Mouse (Mus musculus) limb, embryonic 11.5 days (tissue): ENCODE measurements around the gene Tmem256. TPM values are rescaled to one million over a fixed set of nuclear protein-coding genes. Genes with fewer than 3 reads are reported as not detected.

ENCODE experiments used
- ATAC-seq: fragments of 200-750 bp; cut with Nextera tagmentation; 2 replicates; pipeline ENCODE4 v1.8.0; 2017; ENCODE audit warnings: low read depth; ENCODE audit not compliant: insufficient number of reproducible peaks, low FRiP score, low TSS enrichment
- DNase-seq: peaks from one replicate; pipeline ENCODE4 v3.0.0-alpha.2; 2015; ENCODE audit warnings: low spot score
- H3K27ac ChIP-seq: fragments of 300-500 bp; sonication (generic); replicated peaks from 2 replicates; pipeline ENCODE4 v1.5.1; 2014; ENCODE audit warnings: low read depth, mild to moderate bottlenecking, low read length
- H3K27me3 ChIP-seq: fragments of 300-500 bp; sonication (generic); 2 replicates; pipeline ENCODE4 v1.6.1; 2014; ENCODE audit warnings: mild to moderate bottlenecking, low read length, mixed read lengths; ENCODE audit not compliant: control insufficient read depth, insufficient read depth
- H3K36me3 ChIP-seq: fragments of 300-500 bp; sonication (generic); 2 replicates; pipeline ENCODE4 v1.6.1; 2014; ENCODE audit warnings: mild to moderate bottlenecking, low read length, moderate library complexity, mixed read lengths; ENCODE audit not compliant: control insufficient read depth, insufficient read depth
- H3K4me1 ChIP-seq: fragments of 300-500 bp; sonication (generic); 2 replicates; pipeline ENCODE4 v1.6.1; 2014; ENCODE audit warnings: low read length, mixed read lengths; ENCODE audit not compliant: control insufficient read depth, insufficient read depth
- H3K4me2 ChIP-seq: fragments of 300-500 bp; sonication (generic); 2 replicates; pipeline ENCODE4 v1.6.1; 2014; ENCODE audit warnings: low read depth, mild to moderate bottlenecking, moderate library complexity; ENCODE audit not compliant: severe bottlenecking
- H3K4me3 ChIP-seq: fragments of 300-500 bp; sonication (generic); 2 replicates; pipeline ENCODE4 v1.5.1; 2014; ENCODE audit warnings: low read depth, low read length
- H3K9ac ChIP-seq: fragments of 300-500 bp; sonication (generic); 2 replicates; pipeline ENCODE4 v1.6.1; 2014; ENCODE audit warnings: mild to moderate bottlenecking, low read length
- H3K9me3 ChIP-seq: fragments of 300-500 bp; sonication (generic); 2 replicates; pipeline ENCODE4 v1.6.1; 2016; ENCODE audit warnings: low read length; ENCODE audit not compliant: control insufficient read depth
- WGBS: fragments of 180-500 bp; shearing (Covaris S2); extraction: QIAGEN DNeasy Blood & Tissue Kit; methylation state at CpG from one replicate; pipeline ENCODE4 v1.1.7; 2014; 5-methylcytosine and 5-hydroxymethylcytosine counted together
- polyA plus RNA-seq: library from polyadenylated mRNA; unstranded; fragments of >200 nt; fragmentation: Nextera tagmentation; extraction: Ambion mirVana; gene quantifications from 2 replicates; pipeline ENCODE4 v1.2.1, GENCODE M21; 2014

Tmem256 gene
- polyA plus RNA-seq, 1 experiment from 2014 or later = 285 TPM

- Histone ChIP-seq H3K27ac (no peak overlapping the region), H3K4me1 (peaks cover 12% of the 10 kb centered on the region), H3K9me3 (no peaks in the 10 kb centered on the region), H3K36me3 (no peaks in the 10 kb centered on the region), H3K9ac (peak overlapping the region; percentile 32; the same call in 1 of the 2 replicates), H3K27me3 (no peaks in the 10 kb centered on the region), H3K4me3 (peak overlapping the region; percentile 38), H3K4me2 (peak overlapping the region; percentile 83)
- no peak for DNase-seq
- no peak for ATAC-seq
- 54% methylated on average over 15 of the region's 15 CpGs for WGBS
Observed at GRCm38 (mm10) chr11:69879711-69880110, 41.4 kb downstream of the Tmem256 start.

- H3K4me1 ChIP-seq = peaks cover 12% of the 10 kb centered on the region
- peak overlapping the region; percentile 32 for H3K9ac ChIP-seq
- H3K27ac ChIP-seq = peak overlapping the region; percentile 30
- H3K4me2 ChIP-seq = peak overlapping the region; percentile 83
- DNase-seq (peak; percentile 83), ATAC-seq (peak; percentile 46)
- WGBS = under 1% methylated on average over 18 of the region's 18 CpGs
- H3K9me3 ChIP-seq = no peaks in the 10 kb centered on the region
- no peaks in the 10 kb centered on the region for H3K36me3 ChIP-seq
- H3K4me3 ChIP-seq = peak overlapping the region; percentile 38
- no peaks in the 10 kb centered on the region for H3K27me3 ChIP-seq
Observed at GRCm38 (mm10) chr11:69880506-69880852, 42.2 kb downstream of the Tmem256 start.

- ATAC-seq (peak; percentile 83), DNase-seq (peak; percentile 86)
- Histone ChIP-seq H3K9ac (peak within 1 kb of the TSS; percentile 32), H3K27me3 (no peaks in the 10 kb centered on the region), H3K4me3 (peak within 1 kb of the TSS; percentile 38), H3K4me1 (peaks cover 12% of the 10 kb centered on the region), H3K9me3 (no peaks in the 10 kb centered on the region), H3K4me2 (peak within 1 kb of the TSS; percentile 83), H3K36me3 (no peaks in the 10 kb centered on the region), H3K27ac (peak within 1 kb of the TSS; percentile 30)
- under 1% methylated on average over 44 of the region's 46 CpGs for WGBS
Observed at GRCm38 (mm10) chr11:69880853-69881603, 42.7 kb downstream of the Tmem256 start, which contains the start of gene Kctd11. Gene Kctd11, minus strand, starts transcription at chr11:69881406.

- no peak overlapping the region for H3K27ac ChIP-seq
- peak overlapping the region; percentile 83 for H3K4me2 ChIP-seq
- no peaks in the 10 kb centered on the region for H3K36me3 ChIP-seq
- ATAC-seq (no peak), DNase-seq (no peak)
- WGBS = 62% methylated on average over 21 of the region's 21 CpGs
- peak overlapping the region; percentile 32 for H3K9ac ChIP-seq
- H3K27me3 ChIP-seq = no peaks in the 10 kb centered on the region
- no peaks in the 10 kb centered on the region for H3K9me3 ChIP-seq
- H3K4me1 ChIP-seq = peaks cover 12% of the 10 kb centered on the region
- peak overlapping the region; percentile 38 for H3K4me3 ChIP-seq
Observed at GRCm38 (mm10) chr11:69881787-69882670, 43.7 kb downstream of the Tmem256 start.

GRCm38 (mm10) chr11:69883066-69883465, 44.8 kb downstream of the Tmem256 start:
- no peaks in the 10 kb centered on the region for H3K36me3 ChIP-seq

GRCm38 (mm10) chr11:69883527-69884151, 45.3 kb downstream of the Tmem256 start:
- H3K4me1 ChIP-seq = peaks cover 12% of the 10 kb centered on the region
- no peak overlapping the region for H3K4me3 ChIP-seq
- no peaks in the 10 kb centered on the region for H3K27me3 ChIP-seq
- H3K4me2 ChIP-seq = no peak overlapping the region
- DNase-seq = no peak
- H3K36me3 ChIP-seq = no peaks in the 10 kb centered on the region
- no peak overlapping the region for H3K27ac ChIP-seq
- no peak for ATAC-seq
- no peaks in the 10 kb centered on the region for H3K9me3 ChIP-seq
- no peak overlapping the region for H3K9ac ChIP-seq
- 88% methylated on average over 8 of the region's 8 CpGs for WGBS

More at GRCm38 (mm10) chr11:69883066-69883465, 44.8 kb downstream of the Tmem256 start:
- Histone ChIP-seq H3K4me1 (peaks cover 12% of the 10 kb centered on the region), H3K4me2 (no peak overlapping the region), H3K9ac (no peak overlapping the region), H3K27ac (no peak overlapping the region), H3K27me3 (no peaks in the 10 kb centered on the region), H3K9me3 (no peaks in the 10 kb centered on the region), H3K4me3 (no peak overlapping the region)
- WGBS = 60% methylated on average over 4 of the region's 4 CpGs
- ATAC-seq (no peak), DNase-seq (peak; percentile 57)

GRCm38 (mm10) chr11:69884240-69884639, 45.9 kb downstream of the Tmem256 start:
- H3K27me3 ChIP-seq = no peaks in the 10 kb centered on the region
- no peaks in the 10 kb centered on the region for H3K9me3 ChIP-seq
- no peak for ATAC-seq
- WGBS = 85% methylated on average over 9 of the region's 9 CpGs
- no peak overlapping the region for H3K27ac ChIP-seq
- no peak overlapping the region for H3K4me2 ChIP-seq
- no peak overlapping the region for H3K9ac ChIP-seq
- H3K4me3 ChIP-seq = no peak overlapping the region
- H3K36me3 ChIP-seq = no peaks in the 10 kb centered on the region
- peaks cover 11% of the 10 kb centered on the region for H3K4me1 ChIP-seq
- no peak for DNase-seq

- Histone ChIP-seq H3K36me3 (no peaks in the 10 kb centered on the region), H3K9me3 (no peaks in the 10 kb centered on the region), H3K4me1 (peaks cover 7% of the 10 kb centered on the region), H3K4me3 (no peak overlapping the region), H3K27me3 (no peaks in the 10 kb centered on the region), H3K9ac (no peak overlapping the region), H3K4me2 (no peak overlapping the region), H3K27ac (no peak overlapping the region)
- DNase-seq (no peak), ATAC-seq (no peak)
- WGBS = 86% methylated on average over 8 of the region's 8 CpGs
Observed at GRCm38 (mm10) chr11:69884663-69885062, 46.3 kb downstream of the Tmem256 start.
